ENCODE assay signal across 8 mouse cellular contexts in genomic region chr15:85669652-85670175, GRCm38 (mm10).
DNase-seq lines count a peak whose midpoint lies in the region; ATAC-seq and TF ChIP-seq lines count a peak whose summit lies in the region.

No protein-coding gene starts in this region.

- peak; percentile 70 for TF ChIP-seq EP300 in heart, adult 2 months (IDR thresholded peaks at IDR 0.05; ENCODE audit: insufficient read depth, low read depth, low read length)

- TF ChIP-seq POLR2A in heart, adult 2 months (IDR thresholded peaks at IDR 0.05; ENCODE audit: insufficient read depth, low read depth, low read length), result peak; percentile 90
- TF ChIP-seq POLR2A in myocyte (IDR thresholded peaks at IDR 0.05; ENCODE audit: insufficient read length, low read depth), result peak; percentile 85

- peak; percentile 94 for DNase-seq in 3T3-L1 (ENCODE audit: low read depth, low spot score)
- peak; percentile 96 for DNase-seq in adrenal gland, adult 2 months
- DNase-seq in heart, adult 2 months, result peak; percentile 85 to 87
- peak; percentile 83 to 89 for DNase-seq in kidney, adult 8-10 months
- DNase-seq in liver, embryonic 11.5 days (ENCODE audit: low spot score), result no peak
- no peak for DNase-seq in T-cell, adult 2 months (ENCODE audit: low spot score)

- H3K9me3 ChIP-seq in embryonic facial prominence, embryonic 15.5 days (replicated peaks), result no peaks in the 10 kb centered on the region
- no peaks in the 10 kb centered on the region for H3K9me3 ChIP-seq in liver, embryonic 11.5 days (ENCODE audit: control insufficient read depth, low read length)

- no peaks in the 10 kb centered on the region for H3K27me3 ChIP-seq in embryonic facial prominence, embryonic 15.5 days
- H3K27me3 ChIP-seq in heart, adult 2 months (ENCODE audit: control insufficient read depth, insufficient read depth, low read length), result no peaks in the 10 kb centered on the region
- H3K27me3 ChIP-seq in liver, embryonic 11.5 days (replicated peaks; ENCODE audit: control insufficient read depth, insufficient read depth, low read length), result peaks cover 86% of the 10 kb centered on the region
- H3K27me3 ChIP-seq in myocyte (ENCODE audit: control insufficient read depth, insufficient read depth, insufficient read length), result no peaks in the 10 kb centered on the region

- ATAC-seq in embryonic facial prominence, embryonic 15.5 days (ENCODE audit: insufficient number of reproducible peaks, low FRiP score, low TSS enrichment, low read depth), result peak; percentile 3; the same call in 1 of the 2 replicates
- ATAC-seq in liver, embryonic 11.5 days (replicated peaks; ENCODE audit: low FRiP score), result no peak

- H3K36me3 ChIP-seq in embryonic facial prominence, embryonic 15.5 days, result peaks cover 5% of the 10 kb centered on the region; the same call in 1 of the 2 replicates
- H3K36me3 ChIP-seq in heart, adult 2 months (ENCODE audit: control insufficient read depth, insufficient read depth, low read length), result peaks cover 8% of the 10 kb centered on the region
- H3K36me3 ChIP-seq in liver, embryonic 11.5 days (ENCODE audit: control insufficient read depth, insufficient read depth, low read length), result no peaks in the 10 kb centered on the region
- H3K36me3 ChIP-seq in myocyte (ENCODE audit: control insufficient read depth, insufficient read depth), result peaks cover 19% of the 10 kb centered on the region

- H3K4me3 ChIP-seq in embryonic facial prominence, embryonic 15.5 days (replicated peaks), result peak overlapping the region; percentile 93
- peak overlapping the region; percentile 93 for H3K4me3 ChIP-seq in heart, adult 2 months
- H3K4me3 ChIP-seq in liver, embryonic 11.5 days (ENCODE audit: low read depth, low read length), result peak overlapping the region; percentile 58
- H3K4me3 ChIP-seq in myocyte, result peak overlapping the region; percentile 95

- H3ac ChIP-seq in myocyte (ENCODE audit: control insufficient read depth, insufficient read length), result peak overlapping the region; percentile 99

- 13% methylated on average over 15 of the region's 15 CpGs for WGBS in embryonic facial prominence, embryonic 15.5 days
- 3% methylated on average over 15 of the region's 15 CpGs for WGBS in heart, adult 2 months
- WGBS in liver, embryonic 11.5 days, result 37% methylated on average over 15 of the region's 15 CpGs

- H3K9ac ChIP-seq in embryonic facial prominence, embryonic 15.5 days, result peak overlapping the region; percentile 99
- peak overlapping the region; percentile 99 for H3K9ac ChIP-seq in heart, adult 2 months (ENCODE audit: low read depth, low read length)
- H3K9ac ChIP-seq in liver, embryonic 11.5 days (ENCODE audit: low read depth, low read length), result no peak overlapping the region

- peak overlapping the region; percentile 98 for H3K27ac ChIP-seq in embryonic facial prominence, embryonic 15.5 days (replicated peaks)
- peak overlapping the region; percentile 100 for H3K27ac ChIP-seq in heart, adult 2 months
- H3K27ac ChIP-seq in liver, embryonic 11.5 days (ENCODE audit: low read depth, low read length), result no peak overlapping the region

- H3K79me2 ChIP-seq in heart, adult 2 months (replicated peaks; ENCODE audit: control insufficient read depth, insufficient read depth, low read length), result peaks cover 12% of the 10 kb centered on the region
- H3K79me2 ChIP-seq in myocyte (ENCODE audit: control insufficient read depth, insufficient read depth), result peaks cover 80% of the 10 kb centered on the region

- peaks cover 40% of the 10 kb centered on the region for H3K4me1 ChIP-seq in embryonic facial prominence, embryonic 15.5 days
- peaks cover 14% of the 10 kb centered on the region for H3K4me1 ChIP-seq in heart, adult 2 months (ENCODE audit: control insufficient read depth, insufficient read depth, low read length)
- H3K4me1 ChIP-seq in liver, embryonic 11.5 days (replicated peaks; ENCODE audit: control insufficient read depth, insufficient read depth, low read length), result peaks cover 6% of the 10 kb centered on the region; the same call in 1 of the 2 replicates

- peak overlapping the region; percentile 81 for H3K4me2 ChIP-seq in embryonic facial prominence, embryonic 15.5 days (replicated peaks)
- peak overlapping the region; percentile 64; the same call in 1 of the 2 replicates for H3K4me2 ChIP-seq in liver, embryonic 11.5 days
- H3K4me2 ChIP-seq in myocyte (ENCODE audit: low read depth), result peak overlapping the region; percentile 97

- intact Hi-C loops in heart, adult 2 months (cut with DNase I), result loop anchor here (2.0 kb wide), 1 partner anchor 59 kb away; no protein-coding TSS in a partner anchor

- TF ChIP-seq CTCF in heart, adult 2 months (IDR thresholded peaks at IDR 0.05), result no peak

TF ChIP-seq in myocyte, 11 proteins besides CTCF, POLR2A, EP300 and RAD21:
- TF ChIP-seq TCF12 (IDR thresholded peaks at IDR 0.05; ENCODE audit: insufficient read depth, poor library complexity, severe bottlenecking) (no peak), MAX (IDR thresholded peaks at IDR 0.05; ENCODE audit: low read depth) (no peak), POLR2AphosphoS2 (IDR thresholded peaks at IDR 0.05; ENCODE audit: insufficient read length, low read depth) (peak; percentile 96), MYOD1 (IDR thresholded peaks at IDR 0.05; ENCODE audit: control insufficient read depth in 1 of 3, insufficient read length in 2 of 3, low read depth in 2 of 3) (peak in 1 of 3 experiments; percentile 22), E2F4 (IDR thresholded peaks at IDR 0.05; ENCODE audit: insufficient read depth) (no peak), SRF (IDR thresholded peaks at IDR 0.05; ENCODE audit: control insufficient read depth, insufficient read length, low read depth) (no peak), MYOG (IDR thresholded peaks at IDR 0.05; ENCODE audit: control insufficient read depth in 1 of 3, insufficient read depth in 1 of 3, insufficient read length in 2 of 3, low read depth in 2 of 3) (no peak), USF1 (IDR thresholded peaks at IDR 0.05; ENCODE audit: low read depth) (no peak), REST (IDR thresholded peaks at IDR 0.05; ENCODE audit: insufficient read depth, insufficient read length) (no peak)
TF ChIP-seq in myocyte: peak in this region for 2.

Comparison
In these comparisons a context has a peak if more than half of its experiments do, and no peak if none do; other contexts are left out.
1. DNase-seq: peak in 3T3-L1 (single experiment), adrenal gland, adult 2 months (single experiment), heart, adult 2 months (2 of 2) and kidney, adult 8-10 months (2 of 2); none in liver, embryonic 11.5 days (single experiment) and T-cell, adult 2 months (single experiment).
2. Peak in every context shown above with its lines, with median percentiles within 50 percentile points of each other: H3K4me2 ChIP-seq and H3K4me3 ChIP-seq.